Mouse (Mus musculus) hindbrain, embryonic 15.5 days (tissue): ENCODE results near the gene Ptrh1. TPM values are rescaled to one million over a fixed set of nuclear protein-coding genes. Genes with fewer than 3 reads are reported as not detected.
A peak's percentile ranks its signal among the peaks of the same experiment; 100 is the strongest.

Experiments used
- ATAC-seq: fragments of 200-750 bp; cut with Nextera tagmentation; 2 replicates; pipeline ENCODE4 v1.8.0; 2017; ENCODE audit warnings: low read depth, moderate number of reproducible peaks, moderate TSS enrichment; ENCODE audit not compliant: low FRiP score
- H3K27ac ChIP-seq: fragments of 300-500 bp; sonication (generic); replicated peaks from 2 replicates; pipeline ENCODE4 v1.5.1; 2015; ENCODE audit warnings: mild to moderate bottlenecking, inconsistent platforms
- H3K27me3 ChIP-seq: fragments of 300-500 bp; sonication (generic); 2 replicates; pipeline ENCODE4 v1.6.1; 2015; ENCODE audit warnings: control low read depth, inconsistent platforms
- H3K36me3 ChIP-seq: fragments of 300-500 bp; sonication (generic); 2 replicates; pipeline ENCODE4 v1.6.1; 2015; ENCODE audit warnings: control low read depth, inconsistent platforms
- H3K4me1 ChIP-seq: fragments of 300-500 bp; sonication (generic); replicated peaks from 2 replicates; pipeline ENCODE4 v1.6.1; 2015; ENCODE audit warnings: control low read depth, inconsistent platforms
- H3K4me2 ChIP-seq: fragments of 300-500 bp; sonication (generic); 2 replicates; pipeline ENCODE4 v1.6.1; 2015; ENCODE audit warnings: moderate library complexity, mild to moderate bottlenecking, inconsistent platforms
- H3K4me3 ChIP-seq: fragments of 300-500 bp; sonication (generic); 2 replicates; pipeline ENCODE4 v1.5.1; 2015; ENCODE audit warnings: mild to moderate bottlenecking, inconsistent platforms
- H3K9ac ChIP-seq: fragments of 300-500 bp; sonication (generic); 2 replicates; pipeline ENCODE4 v1.6.1; 2015; ENCODE audit warnings: inconsistent platforms
- H3K9me3 ChIP-seq: fragments of 300-500 bp; sonication (generic); 2 replicates; pipeline ENCODE4 v1.6.1; 2016; ENCODE audit warnings: control low read depth, inconsistent platforms
- WGBS: fragments of 180-500 bp; shearing (Covaris S2); methylation state at CpG from one replicate; pipeline ENCODE4 v1.1.7; 2015; 5-methylcytosine and 5-hydroxymethylcytosine counted together
- polyA plus RNA-seq: library from polyadenylated mRNA; unstranded; fragments of >200 nt; fragmentation: Nextera tagmentation; extraction: Ambion mirVana; gene quantifications from 2 replicates; pipeline ENCODE4 v1.2.1, GENCODE M21; 2015

Ptrh1 gene
- polyA plus RNA-seq, 1 experiment from 2014 or later = 5.0 TPM

- peaks cover 19% of the 10 kb centered on the region for H3K4me1 ChIP-seq
- ATAC-seq = no peak
- no peak overlapping the region for H3K4me3 ChIP-seq
- H3K36me3 ChIP-seq = no peaks in the 10 kb centered on the region
- H3K27me3 ChIP-seq = no peaks in the 10 kb centered on the region
- WGBS = 11% methylated on average over 8 of the region's 8 CpGs
- H3K9ac ChIP-seq = no peak overlapping the region
- no peak overlapping the region for H3K4me2 ChIP-seq
- no peaks in the 10 kb centered on the region for H3K9me3 ChIP-seq
- no peak overlapping the region for H3K27ac ChIP-seq
These were observed 3.5 kb downstream of the Ptrh1 start for GRCm38 (mm10) chr2:32779131-32779530.

- Histone ChIP-seq H3K27me3 (no peaks in the 10 kb centered on the region), H3K27ac (no peak overlapping the region), H3K9ac (no peak overlapping the region), H3K4me1 (peaks cover 21% of the 10 kb centered on the region), H3K36me3 (no peaks in the 10 kb centered on the region), H3K9me3 (no peaks in the 10 kb centered on the region), H3K4me2 (no peak overlapping the region), H3K4me3 (no peak overlapping the region)
- ATAC-seq = no peak
- 91% methylated on average over 6 of the region's 6 CpGs for WGBS
These were observed 4.1 kb downstream of the Ptrh1 start for GRCm38 (mm10) chr2:32779714-32780113.

- 73% methylated on average over 6 of the region's 6 CpGs for WGBS
- no peak overlapping the region for H3K27ac ChIP-seq
- no peak overlapping the region for H3K9ac ChIP-seq
- ATAC-seq = no peak
- peaks cover 8% of the 10 kb centered on the region; the same call in 1 of the 2 replicates for H3K4me1 ChIP-seq
- no peak overlapping the region for H3K4me3 ChIP-seq
- H3K36me3 ChIP-seq = no peaks in the 10 kb centered on the region
- no peak overlapping the region for H3K4me2 ChIP-seq
- H3K27me3 ChIP-seq = no peaks in the 10 kb centered on the region
- no peaks in the 10 kb centered on the region for H3K9me3 ChIP-seq
These were observed 6.1 kb downstream of the Ptrh1 start for GRCm38 (mm10) chr2:32781710-32782109.

- Histone ChIP-seq H3K4me1 (peaks cover 8% of the 10 kb centered on the region; the same call in 1 of the 2 replicates), H3K4me2 (peak within 1 kb of the TSS; percentile 28), H3K9me3 (no peaks in the 10 kb centered on the region), H3K27ac (no peak within 1 kb of the TSS), H3K27me3 (no peaks in the 10 kb centered on the region), H3K9ac (no peak within 1 kb of the TSS), H3K4me3 (no peak within 1 kb of the TSS), H3K36me3 (no peaks in the 10 kb centered on the region)
- 63% methylated on average over 4 of the region's 4 CpGs for WGBS
- no peak for ATAC-seq
These were observed 8.6 kb downstream of the Ptrh1 start, which contains the start of gene Cfap157 for GRCm38 (mm10) chr2:32784048-32784681. Gene Cfap157 (minus strand): TSS chr2:32784428.

GRCm38 (mm10) chr2:32787176-32787575 is 11.6 kb downstream of the Ptrh1 start:
- ATAC-seq = no peak
- WGBS = 63% methylated on average over 6 of the region's 6 CpGs

GRCm38 (mm10) chr2:32788581-32788980 is 13.0 kb downstream of the Ptrh1 start:
- Histone ChIP-seq H3K4me3 (no peak overlapping the region), H3K4me1 (peaks cover 8% of the 10 kb centered on the region; the same call in 1 of the 2 replicates), H3K36me3 (peaks cover 17% of the 10 kb centered on the region), H3K27ac (no peak overlapping the region), H3K9me3 (no peaks in the 10 kb centered on the region), H3K4me2 (no peak overlapping the region), H3K9ac (no peak overlapping the region), H3K27me3 (no peaks in the 10 kb centered on the region)
- ATAC-seq = no peak
- 70% methylated on average over 2 of the region's 2 CpGs for WGBS

More at GRCm38 (mm10) chr2:32787176-32787575, 11.6 kb downstream of the Ptrh1 start:
- Histone ChIP-seq H3K9me3 (no peaks in the 10 kb centered on the region), H3K9ac (no peak overlapping the region), H3K4me3 (no peak overlapping the region), H3K36me3 (peaks cover 16% of the 10 kb centered on the region; the same call in 1 of the 2 replicates), H3K4me2 (no peak overlapping the region), H3K4me1 (peaks cover 8% of the 10 kb centered on the region; the same call in 1 of the 2 replicates), H3K27ac (no peak overlapping the region), H3K27me3 (no peaks in the 10 kb centered on the region)

GRCm38 (mm10) chr2:32791297-32791696 is 15.7 kb downstream of the Ptrh1 start:
- Histone ChIP-seq H3K27me3 (no peaks in the 10 kb centered on the region), H3K27ac (no peak overlapping the region), H3K9me3 (no peaks in the 10 kb centered on the region), H3K4me2 (no peak overlapping the region), H3K9ac (no peak overlapping the region), H3K4me1 (no peaks in the 10 kb centered on the region), H3K36me3 (peaks cover 42% of the 10 kb centered on the region), H3K4me3 (no peak overlapping the region)
- WGBS = 73% methylated on average over 6 of the region's 6 CpGs
- ATAC-seq = no peak

GRCm38 (mm10) chr2:32795748-32796418 is 20.3 kb downstream of the Ptrh1 start:
- no peak for ATAC-seq

GRCm38 (mm10) chr2:32798251-32798962 is 22.8 kb downstream of the Ptrh1 start:
- Histone ChIP-seq H3K27ac (no peak overlapping the region), H3K27me3 (no peaks in the 10 kb centered on the region), H3K4me3 (no peak overlapping the region), H3K4me2 (no peak overlapping the region), H3K9ac (no peak overlapping the region), H3K9me3 (no peaks in the 10 kb centered on the region), H3K4me1 (no peaks in the 10 kb centered on the region), H3K36me3 (peaks cover 91% of the 10 kb centered on the region)
- 72% methylated on average over 10 of the region's 10 CpGs for WGBS
- no peak for ATAC-seq

More at GRCm38 (mm10) chr2:32795748-32796418, 20.3 kb downstream of the Ptrh1 start:
- 74% methylated on average over 13 of the region's 13 CpGs for WGBS
- Histone ChIP-seq H3K9me3 (no peaks in the 10 kb centered on the region), H3K27me3 (no peaks in the 10 kb centered on the region), H3K36me3 (peaks cover 76% of the 10 kb centered on the region), H3K4me1 (no peaks in the 10 kb centered on the region), H3K4me3 (no peak overlapping the region), H3K9ac (no peak overlapping the region), H3K27ac (no peak overlapping the region), H3K4me2 (no peak overlapping the region)

- H3K27ac ChIP-seq = no peak overlapping the region
- H3K36me3 ChIP-seq = peaks cover 73% of the 10 kb centered on the region
- no peak overlapping the region for H3K4me3 ChIP-seq
- no peak for ATAC-seq
- H3K9me3 ChIP-seq = no peaks in the 10 kb centered on the region
- H3K4me1 ChIP-seq = no peaks in the 10 kb centered on the region
- WGBS = 94% methylated on average over 14 of the region's 14 CpGs
- no peaks in the 10 kb centered on the region for H3K27me3 ChIP-seq
- no peak overlapping the region for H3K9ac ChIP-seq
- no peak overlapping the region for H3K4me2 ChIP-seq
These were observed 33.4 kb downstream of the Ptrh1 start for GRCm38 (mm10) chr2:32808816-32809566.

- Histone ChIP-seq H3K36me3 (peaks cover 58% of the 10 kb centered on the region), H3K4me1 (0 out of 2 replicates have a peak, but pooled peaks cover under 1% of the 10 kb centered on the region), H3K4me3 (no peak overlapping the region), H3K9me3 (no peaks in the 10 kb centered on the region), H3K9ac (no peak overlapping the region), H3K4me2 (no peak overlapping the region), H3K27ac (no peak overlapping the region), H3K27me3 (no peaks in the 10 kb centered on the region)
- WGBS = 85% methylated on average over 8 of the region's 8 CpGs
- ATAC-seq = no peak
These were observed 36.4 kb downstream of the Ptrh1 start for GRCm38 (mm10) chr2:32811959-32812358.
